Mouse (Mus musculus) G1E (cell line): ENCODE results near the gene Ptbp1.

ENCODE experiments used
- CTCF ChIP-seq: IDR thresholded peaks from 2 replicates; pipeline ENCODE4 v1.5.1; 2012; ENCODE audit warnings: low read depth, low read length, inconsistent platforms, mixed read lengths
- GATA1 ChIP-seq: IDR thresholded peaks from 2 replicates; pipeline ENCODE4 v1.6.1; 2012; ENCODE audit warnings: borderline replicate concordance, low read length, inconsistent platforms, mixed read lengths
- GATA2 ChIP-seq: IDR thresholded peaks from 2 replicates; pipeline ENCODE4 v1.6.1; 2012; ENCODE audit warnings: low read depth, low read length, inconsistent platforms, borderline replicate concordance
- POLR2AphosphoS5 ChIP-seq: IDR thresholded peaks from 2 replicates; pipeline ENCODE4 v1.6.1; 2012; ENCODE audit warnings: low read depth, low read length, inconsistent platforms; ENCODE audit not compliant: insufficient replicate concordance
- TAL1 ChIP-seq: conservative IDR thresholded peaks from 2 replicates; pipeline ENCODE4 v1.6.1; 2012; ENCODE audit warnings: low read depth, low read length, inconsistent platforms, mixed read lengths

GRCm38 (mm10) chr10:79861230-79862048 lies 7.2 kb downstream of the Ptbp1 start:
- TF ChIP-seq CTCF (no peak), GATA2 (no peak), POLR2AphosphoS5 (no peak), TAL1 (no peak), GATA1 (no peak)
